In the genomic region with DNA sequence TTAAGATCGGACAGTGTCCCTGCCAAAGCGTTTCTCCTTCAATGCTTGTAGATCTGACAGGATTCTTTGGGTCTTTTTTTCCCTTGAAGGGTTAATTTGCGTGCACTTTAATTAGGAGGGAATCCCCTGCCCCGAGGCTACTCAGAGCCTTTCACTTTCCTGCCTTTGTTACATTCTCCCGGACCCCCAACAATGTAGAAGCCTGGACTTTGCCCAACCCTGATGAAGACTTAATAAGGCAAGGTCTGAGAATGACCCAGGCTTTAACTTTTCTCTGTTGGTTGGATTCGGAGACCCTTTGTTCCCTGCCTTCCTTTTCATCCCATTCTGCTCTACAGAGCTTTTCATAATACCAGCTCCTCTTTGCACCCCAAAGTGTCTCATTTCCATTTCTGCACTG, we compare ENCODE assay signal across 9 mouse cellular contexts. TPM values are rescaled to one million over a fixed set of nuclear protein-coding genes. Genes with fewer than 3 reads are reported as not detected.
DNase-seq lines count a peak whose midpoint lies in the region; ATAC-seq and TF ChIP-seq lines count a peak whose summit lies in the region.
"Had no signal": no experiment of that assay in that cellular context is flagged by ENCODE, and none has a peak within 500 bp of the region (broad histone marks: within the 10 kb centered on the region; RNA-seq: fewer than 3 reads in every experiment).

No protein-coding gene starts in this region.

- H3K9me3 ChIP-seq in E14TG2a.4 (ENCODE audit: low read length) (peaks cover 5% of the 10 kb centered on the region; the same call in 1 of the 2 replicates), ES-E14 (ENCODE audit: control insufficient read depth, insufficient read depth, low read depth, low read length) (no peaks in the 10 kb centered on the region)
- H3K9me3 ChIP-seq in forebrain, embryonic 16.5 days (ENCODE audit: control insufficient read depth, low read length): peaks cover 3% of the 10 kb centered on the region; the same call in 1 of the 2 replicates
- H3K9me3 ChIP-seq in midbrain, embryonic 13.5 days: peaks cover 12% of the 10 kb centered on the region; the same call in 1 of the 2 replicates

- no peak for ATAC-seq in forebrain, embryonic 16.5 days
- ATAC-seq in midbrain, embryonic 13.5 days: peak; percentile 46

- no peak for DNase-seq in ES-E14 (ENCODE audit: low read depth, low spot score)
- DNase-seq in left cerebral cortex, adult 18-20 months (ENCODE audit: low spot score in 2 of 2): no peak
- DNase-seq in right cerebral cortex, postnatal 4 days: no peak
- DNase-seq in urinary bladder, postnatal 14 days (ENCODE audit: low spot score): no peak

- in situ Hi-C loops in ES-E14 (cut with MboI; ENCODE audit: low sequenced_read_pairs in 2 of 2, unreplicated experiment in 2 of 2): no loop called here

- peaks cover 5% of the 10 kb centered on the region; the same call in 1 of the 2 replicates for H3K27me3 ChIP-seq in E14TG2a.4 (ENCODE audit: insufficient read depth, low read length)
- H3K27me3 ChIP-seq in forebrain, embryonic 16.5 days (replicated peaks; ENCODE audit: control insufficient read depth, insufficient read depth, low read length): no peaks in the 10 kb centered on the region
- H3K27me3 ChIP-seq in midbrain, embryonic 13.5 days: no peaks in the 10 kb centered on the region

- WGBS in forebrain, embryonic 16.5 days: 35% methylated on average over 6 of the region's 6 CpGs
- WGBS in midbrain, embryonic 13.5 days: 35% methylated on average over 6 of the region's 6 CpGs

- H3K36me3 ChIP-seq in E14TG2a.4 (ENCODE audit: insufficient read depth, low read length) (no peaks in the 10 kb centered on the region), ES-E14 (ENCODE audit: control insufficient read depth, insufficient read depth, low read length, poor library complexity, severe bottlenecking) (no peaks in the 10 kb centered on the region)
- H3K36me3 ChIP-seq in forebrain, embryonic 16.5 days (ENCODE audit: control insufficient read depth, insufficient read depth): no peaks in the 10 kb centered on the region
- no peaks in the 10 kb centered on the region for H3K36me3 ChIP-seq in midbrain, embryonic 13.5 days

- peak overlapping the region; percentile 51 for H3K4me2 ChIP-seq in forebrain, embryonic 16.5 days (ENCODE audit: low read length)
- H3K4me2 ChIP-seq in midbrain, embryonic 13.5 days (replicated peaks): peak overlapping the region; percentile 42

- H3K9ac ChIP-seq in ES-E14 (ENCODE audit: insufficient read depth, low read depth, low read length, poor library complexity, severe bottlenecking): no peak overlapping the region
- H3K9ac ChIP-seq in forebrain, embryonic 16.5 days (replicated peaks; ENCODE audit: low read depth, low read length): peak overlapping the region; percentile 58
- H3K9ac ChIP-seq in midbrain, embryonic 13.5 days (replicated peaks): peak overlapping the region; percentile 57

- H3K27ac ChIP-seq in ES-E14 (ENCODE audit: insufficient read depth, low read depth, low read length, poor library complexity, severe bottlenecking): no peak overlapping the region
- H3K27ac ChIP-seq in forebrain, embryonic 16.5 days (ENCODE audit: low read length): peak overlapping the region; percentile 91
- peak overlapping the region; percentile 97 for H3K27ac ChIP-seq in midbrain, embryonic 13.5 days

- no peak for TF ChIP-seq CTCF in E14TG2a.4 (conservative IDR thresholded peaks at IDR 0.05; ENCODE audit: low read length)

- H3K4me3 ChIP-seq in E14TG2a.4 (replicated peaks; ENCODE audit: low read length) (peak overlapping the region; percentile 100), ES-E14 (ENCODE audit: insufficient read depth in 1 of 2, low read depth in 1 of 2, low read length in 2 of 2, poor library complexity in 1 of 2, severe bottlenecking in 1 of 2) (peak overlapping the region; percentile 47 to 53; a peak in 3 of 4 replicates)
- peak overlapping the region; percentile 75 for H3K4me3 ChIP-seq in forebrain, embryonic 16.5 days (replicated peaks; ENCODE audit: low read length)
- peak overlapping the region; percentile 76 for H3K4me3 ChIP-seq in midbrain, embryonic 13.5 days (replicated peaks)

- H3K4me1 ChIP-seq in E14TG2a.4 (replicated peaks; ENCODE audit: low read depth, low read length) (peaks cover 27% of the 10 kb centered on the region), ES-E14 (ENCODE audit: control insufficient read depth in 2 of 2, insufficient read depth in 2 of 2, low read length in 2 of 2, poor library complexity in 1 of 2) (peaks cover 0 to 7% of the 10 kb centered on the region in 2 experiments; a peak in 1 of 4 replicates)
- peaks cover 8% of the 10 kb centered on the region; the same call in 1 of the 2 replicates for H3K4me1 ChIP-seq in forebrain, embryonic 16.5 days (replicated peaks; ENCODE audit: control insufficient read depth, insufficient read depth, low read length)
- peaks cover 3% of the 10 kb centered on the region for H3K4me1 ChIP-seq in midbrain, embryonic 13.5 days (replicated peaks)

TF ChIP-seq in ES-E14, 5 proteins besides CTCF, POLR2A, EP300 and RAD21:
- TF ChIP-seq ZC3H11A (IDR thresholded peaks at IDR 0.05; ENCODE audit: borderline replicate concordance, low read depth, low read length): no peak
- TF ChIP-seq HCFC1 (IDR thresholded peaks at IDR 0.05; ENCODE audit: borderline replicate concordance, insufficient read depth, low read length): no peak
- TF ChIP-seq CHD2 (IDR thresholded peaks at IDR 0.05; ENCODE audit: low read depth, low read length): no peak
- no peak for TF ChIP-seq ZNF384 (IDR thresholded peaks at IDR 0.05; ENCODE audit: low read depth, low read length)
- no peak for TF ChIP-seq MAFK (IDR thresholded peaks at IDR 0.05; ENCODE audit: insufficient read depth, low read depth, low read length)
TF ChIP-seq in ES-E14: peak in this region for 0.

RNA-seq across cellular contexts. Expression of gene Mkrn3, which starts 0.6 kb away (rescaled TPM):
- 5.8 and 7.0 TPM in 2 replicates for total RNA-seq in ES-E14 (2012; rRNA removed)
- 23.4 and 26.4 TPM in 2 replicates for polyA plus RNA-seq in forebrain, embryonic 16.5 days (2015; fragmentation: Nextera tagmentation; extraction: Ambion mirVana)
- polyA plus RNA-seq in midbrain, embryonic 13.5 days (2015; fragmentation: Nextera tagmentation; extraction: Ambion mirVana): 23.5 and 26.4 TPM in 2 replicates
- total RNA-seq in left cerebral cortex, adult 18-20 months (2021): under 1 TPM; 0.33 to 0.56 TPM

RNA-seq across cellular contexts. Expression of gene Peg12, which starts 43.7 kb away (rescaled TPM):
- 2.1 and 2.8 TPM in 2 replicates for total RNA-seq in ES-E14 (2012; rRNA removed)
- 16.2 and 16.7 TPM in 2 replicates for polyA plus RNA-seq in forebrain, embryonic 16.5 days (2015; fragmentation: Nextera tagmentation; extraction: Ambion mirVana)
- polyA plus RNA-seq in midbrain, embryonic 13.5 days (2015; fragmentation: Nextera tagmentation; extraction: Ambion mirVana): 33.4 and 38.8 TPM in 2 replicates
- total RNA-seq in left cerebral cortex, adult 18-20 months (2021): under 1 TPM; 0.14 to 0.23 TPM

RNA-seq across cellular contexts. Expression of gene Magel2, which starts 43.8 kb away (rescaled TPM):
- total RNA-seq in ES-E14 (2012; rRNA removed): 1.1 and 1.9 TPM in 2 replicates
- 5.1 and 14.1 TPM in 2 replicates for polyA plus RNA-seq in forebrain, embryonic 16.5 days (2015; fragmentation: Nextera tagmentation; extraction: Ambion mirVana)
- 26.8 and 29.6 TPM in 2 replicates for polyA plus RNA-seq in midbrain, embryonic 13.5 days (2015; fragmentation: Nextera tagmentation; extraction: Ambion mirVana)
- 1 to 10 TPM; 1.3 to 1.5 TPM for total RNA-seq in left cerebral cortex, adult 18-20 months (2021)
- total RNA-seq: heart, postnatal 36 days had no signal
- polyA plus RNA-seq: liver, postnatal 0 days had no signal

Comparison
In these comparisons a context has a peak if more than half of its experiments do, and no peak if none do; other contexts are left out.
1. H3K4me3 ChIP-seq: peak in every context shown above with its lines; median percentile 100 in E14TG2a.4; 76 in midbrain, embryonic 13.5 days; 75 in forebrain, embryonic 16.5 days; 50 in ES-E14.